Mouse (Mus musculus): ENCODE measurements around the gene Arhgef12.

Gene Arhgef12

DNA sequence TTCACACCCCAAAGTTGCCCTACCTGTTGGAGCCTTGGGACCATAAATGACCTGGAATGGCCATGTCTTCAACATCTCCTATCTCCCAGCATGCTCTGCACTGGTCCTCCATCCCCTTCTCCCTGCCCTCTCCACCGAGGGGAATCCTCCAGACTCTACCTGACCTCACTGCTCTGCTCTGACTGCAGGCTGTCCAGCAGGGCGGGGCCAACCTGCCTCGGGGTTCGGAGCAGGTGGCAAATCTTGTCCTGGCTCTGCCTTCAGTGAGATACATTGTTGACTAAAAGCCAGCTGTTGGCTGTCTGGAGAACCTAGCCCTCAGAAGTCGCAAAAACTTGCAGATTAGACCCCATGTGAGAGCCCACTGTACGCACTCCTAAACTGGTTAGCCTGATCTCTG is 180.5 kb downstream of the Arhgef12 start:
- no peak for DNase-seq (ENCODE audit: low read depth, low spot score)

DNA sequence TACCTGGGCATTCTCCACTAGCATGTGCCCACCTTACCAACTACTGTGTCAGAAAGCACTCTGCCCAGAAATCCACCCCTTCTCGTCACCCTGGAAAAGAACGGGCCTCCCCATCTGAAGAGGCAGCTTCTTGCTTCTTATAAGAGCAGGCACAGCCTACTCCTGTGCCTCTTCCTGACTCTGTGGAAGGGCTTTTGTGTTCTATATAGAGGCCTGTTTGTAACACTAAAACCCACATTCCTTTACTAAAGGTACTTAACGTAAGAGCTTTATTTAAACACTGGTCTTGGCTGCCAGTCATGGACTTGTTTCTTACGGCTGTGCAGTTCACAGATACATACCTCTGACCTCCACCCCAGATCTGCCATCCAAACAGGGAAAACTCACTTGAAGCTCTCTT is 185.2 kb downstream of the Arhgef12 start:
- no peak for DNase-seq (ENCODE audit: low read depth, low spot score)

DNA sequence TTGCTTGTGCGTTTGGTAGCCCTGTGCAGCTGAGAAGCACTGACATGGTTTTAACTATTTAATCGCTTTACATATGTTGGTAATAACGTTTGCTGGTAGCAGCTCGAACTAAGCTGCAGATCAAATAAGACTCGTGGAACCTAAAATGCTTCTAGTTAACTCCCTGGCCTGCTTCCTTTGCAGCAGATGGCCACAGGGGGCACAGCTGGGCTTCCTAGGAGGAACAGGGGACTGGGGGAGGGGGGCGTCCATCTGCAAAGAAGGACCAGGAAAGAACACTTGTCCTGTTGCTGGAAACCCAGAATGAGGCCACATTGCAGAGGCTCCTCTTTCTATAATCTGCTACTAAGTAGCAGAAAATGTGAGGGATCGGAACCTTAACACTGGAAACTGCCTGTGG is 186.8 kb downstream of the Arhgef12 start:
- no peak for DNase-seq (ENCODE audit: low read depth, low spot score)

DNA sequence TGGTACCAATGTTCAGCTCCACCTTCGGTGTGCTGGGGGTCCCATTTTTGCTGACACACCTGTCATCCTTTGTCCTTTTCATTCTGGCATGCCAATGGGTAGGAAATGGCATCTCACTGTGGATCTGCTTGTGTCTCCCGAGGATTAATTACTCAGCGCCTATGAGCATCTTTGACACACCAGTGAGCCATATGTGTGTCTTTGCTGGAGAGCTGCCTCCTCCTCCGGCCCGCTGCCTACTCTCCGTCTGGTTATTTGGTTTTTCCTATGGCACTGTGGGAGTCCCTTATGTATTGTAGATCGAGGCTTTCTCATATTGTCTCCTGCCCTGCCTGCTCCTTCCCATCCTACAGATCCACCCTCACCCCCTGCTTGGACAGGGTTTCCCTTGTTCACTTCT is 189.1 kb downstream of the Arhgef12 start:
- DNase-seq (ENCODE audit: low read depth, low spot score) = no peak
